Mouse (Mus musculus) naive thymus-derived CD4-positive, alpha-beta T cell, adult 2 months (primary cell): ENCODE measurements around the gene Rab11fip4.
"Not testable (repeated sequence)": the region's sequence is repeated elsewhere in the genome, so short reads cannot be mapped to it uniquely, and the experiment has no call there.

Source experiments
- DNase-seq: peaks from one replicate; pipeline ENCODE4 v3.0.0-alpha.2; 2011; ENCODE audit warnings: low read depth

Rab11fip4 gene

GRCm38 (mm10) chr11:79678363-79679153 lies 87.5 kb downstream of the Rab11fip4 start:
- DNase-seq: no peak

DNA sequence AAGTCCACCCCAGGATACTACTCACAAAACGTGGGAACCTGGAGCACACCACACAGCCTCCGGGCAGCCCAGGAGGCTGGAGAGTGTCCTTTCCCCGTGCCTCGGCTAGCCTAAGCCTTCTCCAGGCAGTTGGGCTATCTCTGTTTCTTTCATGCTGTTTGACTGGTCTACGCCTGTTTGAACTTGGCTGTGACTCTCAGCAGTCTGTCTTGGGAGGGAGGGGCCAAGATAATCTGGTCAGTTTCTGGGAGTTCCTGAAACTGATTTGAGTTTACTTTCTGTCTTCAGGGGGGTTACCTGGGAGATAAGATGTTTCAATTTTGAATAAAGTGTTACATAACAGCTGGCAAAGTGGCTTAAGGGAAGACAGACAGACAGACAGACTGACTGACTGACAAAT lies 88.9 kb downstream of the Rab11fip4 start:
- no peak for DNase-seq

DNA sequence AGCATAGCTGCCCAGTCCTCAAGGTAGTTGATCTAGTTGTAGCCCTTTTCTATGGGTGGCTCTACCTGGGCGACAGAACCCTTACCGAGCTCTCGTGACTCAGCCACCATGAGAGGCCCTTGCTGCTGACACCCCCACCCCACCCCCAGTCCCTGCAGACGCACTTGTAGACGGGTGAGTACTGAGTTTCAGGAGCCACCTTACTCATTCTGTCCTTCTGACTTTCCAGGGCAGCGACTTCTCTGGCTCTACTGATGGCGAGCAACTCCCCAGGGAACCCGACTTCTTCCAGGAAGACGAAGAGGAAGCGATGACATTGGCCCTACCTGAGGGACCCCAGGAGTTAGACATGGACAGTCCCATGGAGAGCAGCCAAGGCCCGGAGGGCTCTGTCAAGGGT lies 89.5 kb downstream of the Rab11fip4 start:
- no peak for DNase-seq

- no peak for DNase-seq
Measured at GRCm38 (mm10) chr11:79681182-79681581, 90.2 kb downstream of the Rab11fip4 start.

GRCm38 (mm10) chr11:79681798-79682197 lies 90.8 kb downstream of the Rab11fip4 start:
- no peak for DNase-seq

GRCm38 (mm10) chr11:79685109-79685508 lies 94.1 kb downstream of the Rab11fip4 start:
- DNase-seq: no peak

- peak; percentile 93 for DNase-seq
Measured at GRCm38 (mm10) chr11:79686501-79687121, 95.6 kb downstream of the Rab11fip4 start.

GRCm38 (mm10) chr11:79689916-79690315 lies 98.9 kb downstream of the Rab11fip4 start:
- no peak for DNase-seq

GRCm38 (mm10) chr11:79691513-79691912 lies 100.5 kb downstream of the Rab11fip4 start:
- DNase-seq: no peak

GRCm38 (mm10) chr11:79696390-79697307 lies 105.6 kb downstream of the Rab11fip4 start:
- DNase-seq: no peak

- no peak for DNase-seq
Measured at GRCm38 (mm10) chr11:79698071-79698470, 107.1 kb downstream of the Rab11fip4 start.

DNA sequence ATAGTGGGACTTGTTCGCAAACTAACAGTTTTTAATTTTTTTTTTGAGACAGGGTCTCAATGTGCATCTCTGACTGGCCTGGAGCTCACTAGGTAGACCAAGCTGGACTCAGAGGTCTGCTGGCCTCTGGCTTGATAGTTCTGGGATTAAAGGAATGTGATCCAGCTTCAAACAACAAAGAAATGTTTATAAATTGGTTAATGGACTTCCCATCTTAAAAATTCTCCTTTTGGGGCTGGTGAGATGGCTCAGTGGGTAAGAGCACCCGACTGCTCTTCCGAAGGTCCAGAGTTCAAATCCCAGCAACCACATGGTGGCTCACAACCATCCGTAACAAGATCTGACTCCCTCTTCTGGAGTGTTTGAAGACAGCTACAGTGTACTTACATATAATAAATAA lies 107.5 kb downstream of the Rab11fip4 start:
- DNase-seq: not testable (repeated sequence)

DNA sequence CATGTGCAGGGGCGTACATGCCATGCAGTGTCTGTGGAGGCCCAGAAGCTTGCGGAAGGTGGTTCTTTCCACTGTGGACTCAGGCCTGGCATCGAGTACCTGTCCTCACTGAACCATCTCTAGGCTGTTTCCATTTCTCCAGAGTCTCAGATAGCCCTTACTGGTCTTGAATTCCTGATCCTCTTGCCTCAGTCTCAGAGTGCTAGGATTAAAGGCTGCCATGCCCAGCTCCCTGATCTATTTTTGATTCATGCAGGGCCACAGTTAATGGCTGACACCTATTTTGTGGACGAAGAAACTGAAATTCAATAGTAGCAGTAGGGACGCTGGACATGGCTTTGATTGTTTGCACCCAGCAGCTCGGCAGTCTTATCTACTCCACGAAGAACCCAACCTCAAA lies 110.5 kb downstream of the Rab11fip4 start:
- no peak for DNase-seq

- no peak for DNase-seq
Measured at GRCm38 (mm10) chr11:79702092-79702491, 111.1 kb downstream of the Rab11fip4 start.

DNA sequence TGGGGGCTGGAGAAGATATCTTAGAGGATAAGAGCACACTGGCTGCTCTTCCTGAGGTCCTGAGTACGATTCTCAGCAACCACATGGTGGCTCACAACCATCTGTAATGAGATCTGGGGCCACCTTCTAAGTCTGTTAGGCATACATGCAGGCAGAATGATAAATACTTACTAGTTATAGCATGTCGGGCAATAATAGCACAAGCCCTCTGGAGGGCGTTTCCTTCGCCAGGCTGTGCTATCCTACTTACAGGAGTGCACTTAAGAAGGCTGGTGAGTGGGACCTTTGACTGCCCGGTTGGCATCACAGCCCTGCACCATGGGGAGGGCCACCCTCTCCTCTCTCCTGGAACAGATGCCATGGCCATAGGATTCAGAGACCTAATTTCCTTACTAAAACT lies 112.4 kb downstream of the Rab11fip4 start:
- peak; percentile 84 for DNase-seq

DNA sequence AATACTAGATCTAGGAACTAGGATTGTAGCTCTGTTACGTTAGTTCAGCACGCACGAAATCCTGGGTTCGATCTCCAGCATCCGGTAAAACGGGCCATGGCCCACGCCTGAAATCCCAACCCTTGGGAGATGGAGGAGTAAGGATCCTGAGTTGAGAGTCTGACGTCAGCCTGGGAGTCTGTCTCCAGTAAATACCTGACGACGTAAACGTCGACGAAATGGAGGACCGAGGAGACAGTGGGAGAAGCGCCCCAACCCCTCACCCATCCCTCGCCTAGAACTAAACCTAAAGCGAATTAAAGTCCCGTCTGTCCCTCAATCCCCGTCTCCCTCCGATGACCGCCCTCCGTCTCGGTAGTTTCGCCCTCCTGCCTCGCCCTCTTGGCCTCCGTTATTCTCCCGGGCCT lies 112.9 kb downstream of the Rab11fip4 start:
- DNase-seq: no peak

DNA sequence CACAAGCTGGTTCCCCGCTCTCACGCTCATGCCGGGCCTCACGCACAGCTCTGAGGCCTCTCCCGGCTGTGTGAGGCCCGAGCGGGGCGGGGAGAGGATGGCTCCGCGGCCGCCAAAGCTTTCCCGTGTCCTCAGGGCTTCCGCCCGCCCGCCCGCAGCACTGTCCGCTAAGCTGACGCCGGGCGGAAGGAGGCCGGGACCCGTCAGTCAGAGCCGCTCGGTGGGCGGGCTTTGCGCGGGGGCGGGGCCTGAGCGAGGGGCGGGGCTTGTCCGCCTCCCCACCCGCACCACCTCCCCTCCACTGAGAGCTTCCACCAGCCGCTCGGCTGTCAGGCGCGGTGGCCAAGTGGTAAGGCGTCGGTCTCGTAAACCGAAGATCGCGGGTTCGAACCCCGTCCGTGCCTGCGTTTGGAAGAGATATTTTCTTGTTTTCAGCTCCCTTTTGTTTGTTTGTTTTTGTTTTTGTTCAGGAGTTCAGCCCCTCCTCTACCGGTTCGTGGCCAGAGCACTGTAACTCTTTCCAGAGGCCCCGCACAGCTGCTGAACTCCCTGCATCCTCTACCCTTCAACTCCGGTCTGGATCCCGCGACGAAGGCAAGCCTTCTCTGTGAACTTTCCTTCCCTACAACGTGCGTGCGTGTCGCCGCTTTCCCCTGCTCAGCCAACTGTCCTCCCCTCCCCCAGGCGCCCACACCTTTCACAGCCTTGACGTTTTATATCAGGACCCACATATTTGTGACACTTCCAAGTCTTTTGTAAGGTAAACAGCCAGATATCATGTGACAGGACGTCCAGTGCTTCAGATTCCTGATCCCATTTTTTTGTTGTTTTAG lies 113.5 kb downstream of the Rab11fip4 start:
- DNase-seq: peak; percentile 95

- no peak for DNase-seq
Measured at GRCm38 (mm10) chr11:79707084-79707483, 116.1 kb downstream of the Rab11fip4 start.

DNA sequence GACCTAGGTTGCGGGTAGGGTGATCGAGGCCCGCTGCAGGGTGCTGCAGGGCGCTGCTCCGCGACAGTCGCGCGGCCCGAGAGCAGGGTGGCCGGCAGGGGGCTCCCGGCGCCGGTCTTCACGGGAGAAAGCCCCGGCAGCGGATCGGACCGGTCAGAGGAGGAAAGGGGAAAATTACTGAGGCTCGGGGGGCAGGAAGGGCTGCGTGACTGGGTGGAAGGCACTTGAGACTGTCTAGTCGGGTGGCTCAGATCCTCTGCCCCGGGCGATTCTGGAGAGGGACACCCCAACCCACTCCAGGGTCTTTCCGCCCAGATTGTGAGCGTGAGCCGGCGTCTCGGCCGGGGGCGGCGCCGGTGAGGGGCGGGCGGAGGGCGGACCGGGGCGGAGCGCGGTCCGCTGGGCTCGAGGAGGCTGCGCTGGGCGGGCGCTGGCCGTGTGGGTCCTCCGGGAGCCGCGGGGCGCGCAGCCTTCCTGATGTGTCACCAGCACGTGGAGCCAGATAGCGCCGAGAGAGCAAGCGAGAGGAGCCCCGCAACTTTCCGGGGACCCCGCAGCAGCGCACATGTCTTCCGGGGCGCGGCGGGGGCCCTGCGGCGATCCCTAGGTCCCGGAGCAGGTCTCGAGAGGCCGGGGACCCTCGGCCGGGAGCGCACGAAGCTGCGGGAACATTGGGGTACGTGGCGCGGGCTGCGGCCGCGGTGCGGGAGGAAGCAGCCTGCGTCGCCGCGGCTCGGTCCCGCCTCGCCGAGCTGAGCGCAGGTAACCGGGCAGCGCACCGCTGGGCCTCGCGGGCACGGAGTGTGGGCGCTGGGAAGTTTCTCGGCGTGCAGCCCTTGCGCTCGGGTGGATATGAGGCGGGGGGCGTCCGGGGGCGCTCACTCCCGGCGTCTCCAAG lies 120.1 kb downstream of the Rab11fip4 start:
- peak; percentile 66 for DNase-seq

DNA sequence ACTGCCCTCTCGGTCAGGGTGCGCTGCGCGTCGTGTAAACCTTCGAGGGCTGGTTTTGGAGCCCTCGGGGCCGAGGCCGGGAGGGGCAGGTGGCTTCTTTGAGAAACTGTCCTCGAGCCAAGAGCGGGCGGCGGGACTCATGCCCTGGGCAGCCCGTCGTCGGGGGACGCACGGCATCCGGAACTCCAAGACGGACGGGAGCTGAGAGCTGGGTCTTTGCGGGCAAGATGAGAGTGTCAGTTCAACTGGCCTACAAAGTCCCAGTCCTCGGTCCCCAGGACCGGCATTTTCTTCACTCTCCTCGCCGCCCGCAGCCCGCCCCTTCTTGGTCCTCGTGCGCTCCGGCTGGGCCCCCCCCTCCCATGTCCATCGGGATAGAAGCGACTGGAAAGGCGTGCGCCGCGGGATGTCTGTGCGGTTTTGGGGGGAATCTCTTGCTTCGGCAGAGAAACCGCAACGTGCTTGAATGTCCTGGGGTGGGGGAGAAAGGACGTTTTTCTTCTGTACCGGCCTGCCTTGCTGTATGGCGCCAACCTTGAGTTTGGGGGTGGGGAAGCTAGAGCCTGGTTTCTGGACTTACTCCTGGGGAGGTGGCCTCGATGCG lies 120.9 kb downstream of the Rab11fip4 start:
- DNase-seq: no peak
